Mouse (Mus musculus) liver, postnatal 0 days (tissue): ENCODE results near the gene Zfp51.

ENCODE experiments used
- CTCF ChIP-seq: sonication (generic); IDR thresholded peaks from 2 replicates; pipeline ENCODE4 v1.5.1; 2016; ENCODE audit warnings: antibody characterized with exemption, low read depth
- EP300 ChIP-seq: IDR thresholded peaks from 2 replicates; pipeline ENCODE4 v1.6.1; 2016; ENCODE audit warnings: antibody characterized with exemption, low read depth, mild to moderate bottlenecking

GRCm38 (mm10) chr17:21463550-21463949, 13.4 kb downstream of the Zfp51 start:
- TF ChIP-seq EP300: no peak
- TF ChIP-seq CTCF: no peak
